Mouse (Mus musculus) kidney, embryonic 16.5 days (tissue): Measurements from ENCODE around the gene Ccdc170. TPM values are rescaled to one million over a fixed set of nuclear protein-coding genes. Genes with fewer than 3 reads are reported as not detected.

ENCODE experiments used
- ATAC-seq: fragments of 200-750 bp; cut with Nextera tagmentation; 2 replicates; pipeline ENCODE4 v1.8.0; 2017; ENCODE audit warnings: moderate TSS enrichment; ENCODE audit not compliant: low FRiP score, low TSS enrichment
- H3K27ac ChIP-seq: fragments of 300-500 bp; sonication (generic); 2 replicates; pipeline ENCODE4 v1.5.1; 2014; ENCODE audit warnings: low read length
- H3K27me3 ChIP-seq: fragments of 300-500 bp; sonication (generic); 2 replicates; pipeline ENCODE4 v1.6.1; 2014; ENCODE audit warnings: low read length, control low read depth, mixed read lengths; ENCODE audit not compliant: insufficient read depth
- H3K36me3 ChIP-seq: fragments of 300-500 bp; sonication (generic); 2 replicates; pipeline ENCODE4 v1.6.1; 2014; ENCODE audit warnings: low read length, control low read depth, mixed read lengths; ENCODE audit not compliant: insufficient read depth
- H3K4me1 ChIP-seq: fragments of 300-500 bp; sonication (generic); 2 replicates; pipeline ENCODE4 v1.6.1; 2014; ENCODE audit warnings: low read length, control low read depth, mixed read lengths; ENCODE audit not compliant: insufficient read depth
- H3K4me2 ChIP-seq: fragments of 300-500 bp; sonication (generic); replicated peaks from 2 replicates; pipeline ENCODE4 v1.6.1; 2014; ENCODE audit warnings: low read depth, low read length
- H3K4me3 ChIP-seq: fragments of 300-500 bp; sonication (generic); 2 replicates; pipeline ENCODE4 v1.5.1; 2014; ENCODE audit warnings: mild to moderate bottlenecking, low read length
- H3K9ac ChIP-seq: fragments of 300-500 bp; sonication (generic); replicated peaks from 2 replicates; pipeline ENCODE4 v1.6.1; 2014; ENCODE audit warnings: low read length
- H3K9me3 ChIP-seq: fragments of 300-500 bp; sonication (generic); 2 replicates; pipeline ENCODE4 v1.6.1; 2016; ENCODE audit warnings: low read length, control low read depth
- WGBS: fragments of 180-500 bp; shearing (Covaris S2); extraction: QIAGEN DNeasy Blood & Tissue Kit; methylation state at CpG from one replicate; pipeline ENCODE4 v1.1.7; 2014; 5-methylcytosine and 5-hydroxymethylcytosine counted together
- polyA plus RNA-seq: library from polyadenylated mRNA; unstranded; fragments of >200 nt; fragmentation: Nextera tagmentation; extraction: Ambion mirVana; gene quantifications from 2 replicates; pipeline ENCODE4 v1.2.1, GENCODE M21; 2015

The Ccdc170 gene
- polyA plus RNA-seq, 1 experiment from 2014 or later, result 2.2 TPM

DNA sequence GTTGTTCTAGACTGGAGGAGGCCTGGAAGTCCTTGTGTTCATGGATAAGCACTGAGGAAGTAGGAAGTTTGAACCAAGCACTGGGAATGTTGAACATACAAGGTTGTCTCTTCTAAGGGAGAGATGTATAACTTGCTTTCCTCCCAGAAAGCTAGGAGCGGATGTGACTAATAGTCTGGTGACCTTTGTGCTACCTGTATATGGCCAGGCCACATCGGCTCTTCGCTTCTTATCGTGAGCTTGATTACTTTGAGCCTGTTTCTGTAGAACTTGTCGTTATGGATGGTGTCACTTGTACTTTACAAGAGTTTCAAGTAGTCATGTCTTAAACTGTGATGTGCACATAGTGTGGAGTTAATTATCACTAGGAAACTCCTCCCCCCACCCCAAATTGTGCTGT, 5.7 kb upstream of the Ccdc170 start:
- no peak for ATAC-seq
- no peaks in the 10 kb centered on the region for H3K36me3 ChIP-seq
- no peaks in the 10 kb centered on the region for H3K4me1 ChIP-seq
- no peaks in the 10 kb centered on the region for H3K27me3 ChIP-seq
- no peak overlapping the region for H3K27ac ChIP-seq
- no peak overlapping the region for H3K4me3 ChIP-seq
- H3K4me2 ChIP-seq, result no peak overlapping the region
- WGBS, result 93% methylated on average over 5 of the region's 5 CpGs
- no peaks in the 10 kb centered on the region for H3K9me3 ChIP-seq
- H3K9ac ChIP-seq, result no peak overlapping the region

DNA sequence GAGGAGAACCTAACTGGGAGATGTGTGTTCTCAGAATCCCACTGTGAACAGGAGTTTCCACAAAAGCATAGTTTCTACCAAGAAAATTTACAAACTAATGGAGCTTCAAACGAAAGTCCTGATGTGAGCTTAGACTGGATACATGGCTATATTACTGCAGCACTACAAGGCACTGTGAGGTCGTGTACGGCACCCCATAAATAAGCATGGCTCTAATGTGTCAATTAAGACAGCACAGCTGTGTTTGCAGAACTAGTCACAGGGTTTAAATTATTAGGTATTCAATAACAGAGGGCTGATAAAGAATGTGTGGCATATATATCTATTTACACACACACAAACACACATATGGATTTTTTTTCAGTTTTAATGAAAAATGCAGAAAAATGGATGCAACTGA, 1.4 kb upstream of the Ccdc170 start:
- no peak overlapping the region for H3K4me2 ChIP-seq
- ATAC-seq, result no peak
- H3K9ac ChIP-seq, result no peak overlapping the region
- H3K27me3 ChIP-seq, result no peaks in the 10 kb centered on the region
- no peaks in the 10 kb centered on the region for H3K36me3 ChIP-seq
- no peak overlapping the region for H3K27ac ChIP-seq
- no peaks in the 10 kb centered on the region for H3K9me3 ChIP-seq
- H3K4me3 ChIP-seq, result no peak overlapping the region
- WGBS, result 31% methylated on average over 3 of the region's 3 CpGs
- H3K4me1 ChIP-seq, result no peaks in the 10 kb centered on the region

DNA sequence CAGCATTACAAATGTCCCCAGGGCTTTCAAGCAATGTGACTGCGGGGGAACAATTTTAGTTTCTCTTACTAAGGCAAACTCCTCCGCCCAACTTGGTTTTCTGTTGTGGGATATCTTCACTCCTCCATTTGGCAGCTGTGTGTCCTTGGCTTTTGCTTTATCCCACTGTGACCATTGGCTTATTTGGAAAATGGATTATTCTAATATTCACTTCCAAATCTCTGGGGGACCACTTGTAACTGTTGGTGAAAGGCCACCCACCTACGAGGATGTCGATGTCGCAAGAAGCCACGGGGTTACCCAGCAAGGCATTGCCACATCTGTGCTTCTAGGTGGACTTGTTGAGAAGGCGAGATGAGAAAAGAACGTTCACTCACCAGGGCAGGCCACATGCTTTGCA, 607 bp upstream of the Ccdc170 start:
- no peaks in the 10 kb centered on the region for H3K27me3 ChIP-seq
- H3K9me3 ChIP-seq, result no peaks in the 10 kb centered on the region
- no peak overlapping the region for H3K9ac ChIP-seq
- WGBS, result 84% methylated on average over 8 of the region's 8 CpGs
- no peak overlapping the region for H3K27ac ChIP-seq
- no peak overlapping the region for H3K4me2 ChIP-seq
- no peak overlapping the region for H3K4me3 ChIP-seq
- no peaks in the 10 kb centered on the region for H3K4me1 ChIP-seq
- no peaks in the 10 kb centered on the region for H3K36me3 ChIP-seq
- ATAC-seq, result no peak

DNA sequence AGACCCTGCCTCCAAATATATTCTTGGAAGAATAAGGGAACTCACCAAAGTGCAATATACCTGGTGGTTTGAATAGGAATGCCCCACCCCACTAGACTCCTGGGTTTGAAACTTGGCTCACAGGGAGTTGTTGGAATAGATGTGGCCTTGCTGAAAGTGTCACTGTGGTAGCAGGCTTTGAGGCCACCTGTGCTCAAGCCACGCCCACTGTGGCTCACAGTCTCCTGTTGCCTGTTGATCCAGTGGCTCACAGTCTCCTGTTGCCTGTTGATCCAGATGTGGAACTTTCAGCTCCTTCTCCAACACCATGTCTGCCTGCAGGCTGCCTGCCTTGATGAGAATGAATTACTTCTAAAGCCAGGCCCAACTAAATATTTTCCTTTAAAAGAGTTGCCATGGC, 1.5 kb downstream of the Ccdc170 start:
- Histone ChIP-seq H3K9ac (no peak overlapping the region), H3K9me3 (no peaks in the 10 kb centered on the region), H3K27me3 (no peaks in the 10 kb centered on the region), H3K27ac (no peak overlapping the region), H3K4me1 (no peaks in the 10 kb centered on the region), H3K4me3 (no peak overlapping the region), H3K4me2 (no peak overlapping the region), H3K36me3 (no peaks in the 10 kb centered on the region)
- ATAC-seq, result no peak
- 95% methylated on average over 1 of the region's 1 CpGs for WGBS

DNA sequence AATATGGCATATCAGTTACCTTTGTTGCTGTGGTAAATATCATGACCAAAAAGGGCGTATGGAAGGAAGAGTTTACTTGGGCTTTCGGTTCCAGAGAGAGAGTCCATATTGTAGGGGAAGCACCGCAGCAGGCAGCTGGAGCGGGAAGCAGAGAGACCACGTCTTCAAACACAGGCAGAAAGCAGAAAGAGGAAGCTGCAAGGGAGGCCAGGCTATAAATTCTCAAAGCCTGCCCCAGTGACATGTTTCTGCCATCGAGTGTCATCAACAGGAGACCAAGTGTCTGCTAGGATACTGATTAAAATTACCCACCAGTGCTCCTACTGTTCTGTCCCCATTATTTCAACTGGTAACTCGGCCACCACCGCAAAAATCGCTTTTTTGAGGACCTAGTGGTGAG, 2.7 kb downstream of the Ccdc170 start:
- Histone ChIP-seq H3K4me3 (no peak overlapping the region), H3K36me3 (no peaks in the 10 kb centered on the region), H3K9me3 (no peaks in the 10 kb centered on the region), H3K4me1 (no peaks in the 10 kb centered on the region), H3K4me2 (no peak overlapping the region), H3K9ac (no peak overlapping the region), H3K27me3 (no peaks in the 10 kb centered on the region), H3K27ac (no peak overlapping the region)
- WGBS, result 60% methylated on average over 9 of the region's 9 CpGs
- no peak for ATAC-seq

DNA sequence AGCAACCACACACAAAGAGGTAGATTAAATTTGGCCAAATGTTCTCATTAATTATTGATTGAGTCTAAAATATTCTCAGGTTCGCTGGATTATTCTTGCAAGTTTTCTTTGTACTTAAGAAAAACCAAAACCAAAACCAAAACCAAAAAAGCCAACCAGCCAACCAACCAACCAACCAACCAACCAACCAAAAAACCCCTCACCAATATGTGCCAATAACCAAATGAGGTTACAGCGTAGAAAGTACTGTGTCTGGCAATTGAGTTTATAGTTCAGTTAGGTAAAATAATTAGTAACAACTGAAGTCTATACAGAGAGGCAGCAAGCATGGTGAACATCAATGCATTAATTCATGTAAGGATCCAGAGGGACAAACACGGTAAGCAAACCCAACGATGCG, 7.6 kb downstream of the Ccdc170 start:
- Histone ChIP-seq H3K4me1 (no peaks in the 10 kb centered on the region), H3K27ac (peak overlapping the region; percentile 58), H3K36me3 (no peaks in the 10 kb centered on the region), H3K4me3 (no peak overlapping the region), H3K4me2 (no peak overlapping the region), H3K27me3 (no peaks in the 10 kb centered on the region), H3K9me3 (no peaks in the 10 kb centered on the region), H3K9ac (no peak overlapping the region)
- no peak for ATAC-seq
- 71% methylated on average over 5 of the region's 5 CpGs for WGBS

DNA sequence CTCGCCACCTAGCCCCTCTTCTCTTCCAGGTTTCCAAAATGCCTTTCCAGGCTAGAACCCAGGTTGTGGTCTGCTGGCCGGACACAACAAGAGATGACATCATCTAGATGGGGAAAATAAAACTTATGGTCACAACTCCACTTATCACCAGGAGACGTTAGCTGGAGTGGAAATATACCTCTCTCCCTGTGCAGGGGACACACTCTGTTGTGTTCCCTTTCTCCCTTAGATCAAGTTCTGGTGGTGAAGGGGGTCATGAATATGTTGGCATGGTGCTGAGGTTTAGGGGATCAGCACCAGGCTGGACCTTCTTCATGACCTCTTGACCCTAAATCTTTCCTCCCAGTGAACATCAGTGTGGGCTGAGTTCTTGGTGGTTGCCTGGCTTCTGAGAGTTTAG, 9.0 kb downstream of the Ccdc170 start:
- Histone ChIP-seq H3K27ac (no peak overlapping the region), H3K27me3 (no peaks in the 10 kb centered on the region), H3K4me1 (no peaks in the 10 kb centered on the region), H3K9me3 (no peaks in the 10 kb centered on the region), H3K4me3 (no peak overlapping the region), H3K9ac (no peak overlapping the region), H3K36me3 (no peaks in the 10 kb centered on the region), H3K4me2 (no peak overlapping the region)
- 46% methylated on average over 2 of the region's 3 CpGs for WGBS
- peak; percentile 19; the same call in 1 of the 2 replicates for ATAC-seq

DNA sequence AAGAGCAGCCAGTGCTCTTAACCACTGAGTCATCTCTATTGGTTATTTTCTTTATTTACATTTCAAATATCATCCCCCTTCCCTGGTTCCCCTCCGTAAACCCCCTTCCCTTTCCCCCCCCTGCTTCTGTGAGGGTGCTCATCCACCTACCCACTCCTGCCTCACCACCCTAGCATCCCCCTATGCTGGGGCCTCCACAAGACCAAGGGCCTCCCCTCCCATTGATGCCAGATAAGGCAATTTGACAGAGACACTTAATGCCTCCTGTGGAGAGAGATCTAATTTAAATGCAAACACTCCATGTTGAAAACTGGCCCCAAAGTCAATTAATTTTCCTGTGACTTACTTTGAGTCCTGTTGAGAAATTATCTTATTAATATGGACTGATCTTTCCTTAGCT, 9.7 kb downstream of the Ccdc170 start:
- WGBS, result 73% methylated on average over 1 of the region's 1 CpGs
- no peak for ATAC-seq
- H3K27ac ChIP-seq, result no peak overlapping the region
- H3K4me2 ChIP-seq, result no peak overlapping the region
- no peak overlapping the region for H3K9ac ChIP-seq
- H3K4me3 ChIP-seq, result no peak overlapping the region
- H3K4me1 ChIP-seq, result no peaks in the 10 kb centered on the region
- no peaks in the 10 kb centered on the region for H3K27me3 ChIP-seq
- H3K36me3 ChIP-seq, result no peaks in the 10 kb centered on the region
- H3K9me3 ChIP-seq, result no peaks in the 10 kb centered on the region

DNA sequence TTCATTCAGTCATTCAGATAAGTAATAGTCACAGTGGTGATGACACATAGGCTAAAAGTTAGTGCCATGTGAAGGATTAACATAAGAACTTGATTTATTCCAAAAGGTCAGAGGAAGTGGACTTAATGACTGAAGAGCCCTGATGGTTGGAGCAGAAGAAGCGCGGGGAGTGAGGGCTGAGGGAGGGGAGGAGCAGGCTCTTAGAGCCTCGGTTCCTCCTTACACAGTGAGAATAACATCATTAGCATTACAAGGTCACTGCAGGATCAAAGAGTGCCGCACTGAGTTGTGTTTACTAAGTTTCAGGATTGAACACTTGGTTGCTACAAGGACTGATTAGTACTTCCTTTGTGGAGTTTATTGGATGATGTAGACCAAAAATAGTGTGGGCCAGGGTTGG, 10.6 kb downstream of the Ccdc170 start:
- H3K27me3 ChIP-seq, result no peaks in the 10 kb centered on the region
- H3K4me1 ChIP-seq, result no peaks in the 10 kb centered on the region
- H3K36me3 ChIP-seq, result no peaks in the 10 kb centered on the region
- peak; percentile 46; the same call in 1 of the 2 replicates for ATAC-seq
- H3K4me2 ChIP-seq, result no peak overlapping the region
- H3K9ac ChIP-seq, result no peak overlapping the region
- 12% methylated on average over 4 of the region's 4 CpGs for WGBS
- no peaks in the 10 kb centered on the region for H3K9me3 ChIP-seq
- no peak overlapping the region for H3K4me3 ChIP-seq
- no peak overlapping the region for H3K27ac ChIP-seq

DNA sequence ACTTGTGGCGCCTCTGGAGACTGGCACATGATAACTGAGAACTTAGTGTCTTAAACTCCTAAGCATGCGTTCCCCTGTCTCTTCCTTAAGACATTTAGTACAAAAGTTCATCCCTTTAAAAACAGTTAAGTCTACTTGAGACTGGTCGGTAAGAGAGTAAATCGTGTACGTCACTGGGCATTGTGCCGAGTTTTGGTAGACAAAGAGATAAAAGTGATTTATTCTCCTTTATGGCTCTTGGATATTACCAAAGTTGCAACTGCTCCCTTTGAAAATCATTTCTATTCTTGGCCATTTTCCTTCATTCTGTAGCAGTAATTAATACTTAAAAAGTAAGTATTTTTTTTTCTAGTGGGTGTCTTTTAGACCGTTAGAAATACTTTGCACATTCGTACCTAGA, 20.9 kb downstream of the Ccdc170 start:
- no peaks in the 10 kb centered on the region for H3K27me3 ChIP-seq
- ATAC-seq, result no peak
- WGBS, result 52% methylated on average over 8 of the region's 8 CpGs

DNA sequence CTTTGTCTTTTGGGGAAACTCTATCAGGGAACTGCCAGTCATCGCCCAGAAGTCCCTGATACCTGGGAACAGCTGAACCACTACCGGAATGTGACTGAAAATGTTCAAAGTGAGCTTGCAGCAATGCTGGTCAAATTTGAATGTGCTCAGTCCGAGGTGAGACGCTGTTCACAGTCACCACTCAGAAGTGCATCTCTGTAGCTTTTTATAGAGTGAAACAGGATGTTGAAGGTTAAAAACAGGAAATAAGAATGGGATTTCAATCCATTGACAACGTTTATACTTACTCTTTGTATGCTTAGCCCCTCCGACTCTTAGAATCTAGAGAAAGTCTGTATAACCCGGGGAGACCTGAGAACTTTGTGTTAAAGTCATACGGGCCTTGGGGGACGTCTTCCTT, 30.4 kb downstream of the Ccdc170 start:
- no peak overlapping the region for H3K4me2 ChIP-seq
- no peak overlapping the region for H3K9ac ChIP-seq
- ATAC-seq, result no peak
- WGBS, result 76% methylated on average over 9 of the region's 9 CpGs
- H3K27me3 ChIP-seq, result no peaks in the 10 kb centered on the region
- H3K4me1 ChIP-seq, result no peaks in the 10 kb centered on the region
- H3K36me3 ChIP-seq, result no peaks in the 10 kb centered on the region
- H3K27ac ChIP-seq, result no peak overlapping the region
- no peak overlapping the region for H3K4me3 ChIP-seq
- H3K9me3 ChIP-seq, result no peaks in the 10 kb centered on the region

More for the DNA sequence above, 20.9 kb downstream of the Ccdc170 start:
- Histone ChIP-seq H3K27ac (no peak overlapping the region), H3K9me3 (no peaks in the 10 kb centered on the region), H3K4me3 (no peak overlapping the region), H3K4me2 (no peak overlapping the region), H3K4me1 (no peaks in the 10 kb centered on the region), H3K36me3 (no peaks in the 10 kb centered on the region), H3K9ac (no peak overlapping the region)
